Mouse (Mus musculus) layer of hippocampus, adult 9-10 months (tissue): ENCODE results near the gene Spdya.
"Not testable (repeated sequence)": the region's sequence is repeated elsewhere in the genome, so short reads cannot be mapped to it uniquely, and the experiment has no call there.

Experiments
- DNase-seq: peaks from one replicate; pipeline ENCODE4 v3.0.0; 2022; ENCODE audit warnings: low spot score

The Spdya gene

DNA sequence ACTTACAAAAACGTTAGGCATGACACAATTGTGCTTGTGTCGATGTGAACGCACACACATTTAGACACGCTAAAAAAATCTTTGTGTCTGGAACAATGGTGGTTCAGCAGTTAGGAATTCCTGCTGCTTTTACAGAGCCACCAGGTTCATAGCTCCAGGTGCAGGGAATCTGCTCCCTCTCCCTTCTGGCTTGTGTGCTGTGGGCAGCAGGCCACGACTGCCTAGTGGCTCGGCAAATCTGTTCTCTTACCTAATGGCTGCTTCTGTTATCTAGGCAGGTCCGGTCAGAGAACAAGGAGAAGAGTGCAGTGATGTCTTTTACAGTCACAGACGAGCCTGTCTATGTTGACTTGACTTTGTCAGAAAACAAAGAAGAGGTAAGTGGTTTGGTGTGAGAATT lies 81.5 kb downstream of the Spdya start:
- no peak for DNase-seq

DNA sequence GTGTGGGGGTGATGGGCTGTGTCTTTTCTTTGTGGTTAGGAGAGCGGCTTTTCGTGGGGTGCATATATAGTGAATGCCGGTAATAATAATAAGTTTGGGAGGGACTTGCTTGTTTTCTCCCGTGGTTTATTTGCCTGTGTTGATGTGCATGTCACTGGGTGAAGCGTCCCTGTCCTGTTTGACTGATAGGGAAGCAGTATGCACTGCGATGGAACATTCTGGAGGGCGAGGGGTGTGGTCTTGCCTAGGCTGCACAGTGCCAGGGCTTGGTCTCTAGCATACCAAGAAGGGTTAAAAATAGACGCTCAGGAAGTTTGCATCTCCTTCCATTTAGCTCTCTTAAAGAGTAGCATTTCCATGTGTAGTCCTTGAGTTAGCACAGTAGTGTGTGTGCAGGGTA lies 84.9 kb downstream of the Spdya start:
- DNase-seq: no peak

DNA sequence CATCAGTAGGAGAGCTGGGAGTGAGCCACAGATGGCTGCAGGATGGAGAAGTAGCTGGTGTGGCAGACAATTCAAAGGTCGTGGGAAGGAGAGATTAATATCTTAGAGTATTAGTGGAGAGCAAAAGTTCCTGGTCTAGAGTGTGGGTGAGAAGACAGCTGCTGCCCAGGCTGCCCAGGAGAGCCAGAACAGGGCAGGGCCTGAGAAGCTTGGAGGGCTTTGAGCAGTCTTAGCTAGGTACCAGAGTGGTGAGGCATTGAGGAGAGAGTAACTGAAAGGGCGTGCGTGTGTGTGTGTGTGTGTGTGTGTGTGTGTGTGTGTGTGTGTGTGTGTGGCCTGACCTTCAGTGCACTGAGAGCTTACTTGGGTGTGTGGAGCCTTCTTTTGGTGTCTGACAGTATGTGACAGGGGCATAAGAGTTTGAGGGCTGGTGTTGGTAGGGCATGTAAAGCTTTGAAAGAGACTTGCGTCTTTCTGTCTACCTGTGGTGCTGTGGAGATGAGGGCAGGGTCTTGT lies 85.9 kb downstream of the Spdya start:
- no peak for DNase-seq

DNA sequence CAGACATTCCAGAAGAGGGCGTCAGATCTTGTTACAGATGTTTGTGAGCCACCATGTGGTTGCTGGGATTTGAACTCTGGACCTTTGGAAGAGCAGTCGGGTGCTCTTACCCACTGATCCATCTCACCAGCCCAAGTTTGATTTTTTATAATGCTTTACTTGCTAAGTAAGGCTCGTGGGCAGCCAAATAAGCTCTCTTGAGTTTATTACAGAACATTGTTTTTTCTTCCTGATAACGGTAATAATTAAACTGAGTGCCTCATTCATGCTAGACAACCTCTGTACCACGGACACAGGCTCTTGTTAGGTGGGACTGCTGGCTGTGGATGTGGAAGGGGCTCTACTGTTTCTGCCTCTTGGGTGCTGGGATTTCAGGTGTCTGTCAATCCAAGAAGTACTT lies 87.2 kb downstream of the Spdya start:
- not testable (repeated sequence) for DNase-seq
